Mouse (Mus musculus) cerebellum, adult 2 months (tissue): ENCODE data around the gene Ank2.

ENCODE experiments used
- CTCF ChIP-seq: fragments of 200-500 bp; IDR thresholded peaks from 2 replicates; pipeline ENCODE4 v1.5.1; 2011; ENCODE audit warnings: low read depth, mild to moderate bottlenecking, control low read depth, low read length, moderate library complexity, borderline replicate concordance; ENCODE audit not compliant: insufficient read depth
- POLR2A ChIP-seq: fragments of 200-500 bp; IDR thresholded peaks from 2 replicates; pipeline ENCODE4 v1.6.1; 2011; ENCODE audit warnings: low read length, control low read depth, borderline replicate concordance; ENCODE audit not compliant: insufficient read depth

- TF ChIP-seq POLR2A (no peak), CTCF (no peak)
Measured at GRCm38 (mm10) chr3:127235271-127235670, 263.9 kb downstream of the Ank2 start.
